Comparison of ENCODE assay signal across 34 mouse cellular contexts in genomic region chr12:53168189-53169003, GRCm38 (mm10).
"Had no signal": no experiment of that assay in that cellular context is flagged by ENCODE, and none has a peak within 500 bp of the region (broad histone marks: within the 10 kb centered on the region; RNA-seq: fewer than 3 reads in every experiment).

No protein-coding gene starts in this region.

- H3K4me1 ChIP-seq: heart, embryonic 10.5 days; heart, embryonic 12.5 days; heart, embryonic 13.5 days; heart, embryonic 15.5 days; hindbrain, embryonic 10.5 days; hindbrain, embryonic 12.5 days; hindbrain, embryonic 13.5 days; hindbrain, embryonic 15.5 days; intestine, embryonic 15.5 days; kidney, embryonic 15.5 days had no signal

- DNase-seq: heart, postnatal 10 days; heart, postnatal 14 days; heart, postnatal 4 days; kidney, adult 11 months; kidney, adult 18-20 months; kidney, adult 2 months; kidney, adult 8-10 months; kidney, adult 9 months; kidney, postnatal 10 days; kidney, postnatal 14 days; kidney, postnatal 25 days; kidney, postnatal 36 days; kidney, postnatal 4 days; layer of hippocampus, adult 9-11 months; layer of hippocampus, postnatal 36 days had no signal

- H3K9ac ChIP-seq: heart, embryonic 12.5 days; heart, embryonic 13.5 days; heart, embryonic 15.5 days; hindbrain, embryonic 12.5 days; hindbrain, embryonic 13.5 days; hindbrain, embryonic 14.5 days; hindbrain, embryonic 15.5 days; intestine, embryonic 15.5 days; kidney, embryonic 15.5 days had no signal

- H3K27ac ChIP-seq: heart, embryonic 10.5 days; heart, embryonic 13.5 days; heart, embryonic 15.5 days; hindbrain, embryonic 10.5 days; hindbrain, embryonic 12.5 days; hindbrain, embryonic 13.5 days; hindbrain, embryonic 14.5 days; hindbrain, embryonic 15.5 days; hindbrain, postnatal 0 days; intestine, embryonic 15.5 days; kidney, embryonic 15.5 days; kidney, postnatal 0 days; layer of hippocampus, adult 2 months had no signal

- H3K9me3 ChIP-seq: heart, embryonic 10.5 days; heart, embryonic 13.5 days; heart, embryonic 15.5 days; hindbrain, embryonic 10.5 days; hindbrain, embryonic 12.5 days; hindbrain, embryonic 13.5 days; hindbrain, embryonic 15.5 days; intestine, embryonic 15.5 days; kidney, embryonic 15.5 days had no signal

- H3K4me3 ChIP-seq: heart, embryonic 10.5 days; heart, embryonic 12.5 days; heart, embryonic 13.5 days; heart, embryonic 15.5 days; hindbrain, embryonic 10.5 days; hindbrain, embryonic 12.5 days; hindbrain, embryonic 13.5 days; hindbrain, embryonic 15.5 days; intestine, embryonic 15.5 days; kidney, embryonic 15.5 days; layer of hippocampus, adult 2 months had no signal

- ATAC-seq: hindbrain, embryonic 16.5 days; hindbrain, postnatal 0 days; inflammation-experienced regulatory T-cells, adult 6 months; intestine, embryonic 15.5 days; intestine, embryonic 16.5 days; intestine, postnatal 0 days had no signal

- H3K36me3 ChIP-seq: heart, embryonic 10.5 days; heart, embryonic 12.5 days; heart, embryonic 13.5 days; heart, embryonic 15.5 days; hindbrain, embryonic 10.5 days; hindbrain, embryonic 12.5 days; hindbrain, embryonic 13.5 days; hindbrain, embryonic 15.5 days; intestine, embryonic 15.5 days; kidney, embryonic 15.5 days had no signal

- H3K27me3 ChIP-seq: heart, embryonic 12.5 days; heart, embryonic 13.5 days; heart, embryonic 15.5 days; hindbrain, embryonic 12.5 days; hindbrain, embryonic 13.5 days; hindbrain, embryonic 15.5 days; intestine, embryonic 15.5 days; kidney, embryonic 15.5 days had no signal

- H3K4me2 ChIP-seq: heart, embryonic 11.5 days; heart, embryonic 12.5 days; heart, embryonic 13.5 days; heart, embryonic 15.5 days; hindbrain, embryonic 12.5 days; hindbrain, embryonic 13.5 days; hindbrain, embryonic 14.5 days; hindbrain, embryonic 15.5 days; intestine, embryonic 15.5 days; kidney, embryonic 15.5 days had no signal
